ENCODE assay signal across 7 mouse cellular contexts in the genomic region with DNA sequence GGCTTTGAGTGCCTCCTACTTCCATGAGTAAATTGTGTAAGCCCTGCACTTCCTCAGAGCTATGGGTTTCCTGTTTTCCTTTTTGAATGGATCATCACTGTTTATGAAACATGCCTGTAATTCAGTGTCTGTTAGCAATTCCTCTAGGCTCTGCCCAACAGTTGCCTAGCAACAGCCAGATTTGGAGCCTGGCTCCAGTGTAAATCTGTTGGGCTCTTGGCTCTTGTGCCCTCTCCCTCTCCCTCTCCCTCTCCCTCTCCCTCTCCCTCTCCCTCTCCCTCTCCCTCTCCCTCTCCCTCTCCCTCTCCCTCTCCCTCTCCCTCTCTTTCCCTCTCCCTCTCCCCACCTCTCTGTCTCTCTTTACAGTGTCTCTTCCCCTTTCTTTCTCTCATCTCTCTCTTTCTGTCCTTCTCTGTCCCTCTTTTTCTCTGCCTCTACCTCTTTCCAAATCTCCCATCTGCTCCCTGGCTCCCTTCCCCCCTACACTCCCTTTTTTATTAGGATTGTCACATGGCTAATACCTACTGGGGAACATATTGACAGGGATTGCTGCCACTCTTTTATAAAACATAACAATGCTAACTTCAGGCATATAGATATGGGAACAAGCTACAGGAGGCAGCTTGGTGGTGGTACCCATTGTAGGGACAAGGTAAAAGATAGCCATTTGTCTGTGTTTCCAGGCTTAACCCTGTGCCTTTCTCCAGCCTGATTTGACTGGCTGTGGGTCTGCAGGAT. TPM values are rescaled to one million over a fixed set of nuclear protein-coding genes. Genes with fewer than 3 reads are reported as not detected.
DNase-seq lines count a peak whose midpoint lies in the region; ATAC-seq and TF ChIP-seq lines count a peak whose summit lies in the region.

No protein-coding gene starts in this region.

- peak; percentile 57 for ATAC-seq in embryonic facial prominence, embryonic 14.5 days (ENCODE audit: low read depth)
- peak; percentile 96 for ATAC-seq in midbrain, embryonic 16.5 days

- peak; percentile 20 for DNase-seq in MN1 (ENCODE audit: low spot score)
- peak; percentile 85 for DNase-seq in NIH3T3 (ENCODE audit: low read depth)
- DNase-seq in embryonic facial prominence, embryonic 14.5 days (ENCODE audit: low spot score), result peak; percentile 87
- DNase-seq in layer of hippocampus, adult 9-11 months, result peak; percentile 85
- DNase-seq in kidney, postnatal 25 days, result no peak
- no peak for DNase-seq in thymus, adult 2 months

- 0 out of 2 replicates have a peak overlapping the region, but pooled peaks have one; percentile 30 for H3K27ac ChIP-seq in embryonic facial prominence, embryonic 14.5 days (replicated peaks; ENCODE audit: low read depth, low read length)
- peak overlapping the region; percentile 79 for H3K27ac ChIP-seq in midbrain, embryonic 16.5 days (ENCODE audit: low read length)
- H3K27ac ChIP-seq in thymus, adult 2 months (ENCODE audit: control insufficient read depth, insufficient read depth, low read length), result no peak overlapping the region

- H3K9me3 ChIP-seq in embryonic facial prominence, embryonic 14.5 days (ENCODE audit: control insufficient read depth, low read length), result no peaks in the 10 kb centered on the region
- H3K9me3 ChIP-seq in midbrain, embryonic 16.5 days (replicated peaks; ENCODE audit: control insufficient read depth, low read length, poor library complexity, severe bottlenecking), result no peaks in the 10 kb centered on the region

- H3K27me3 ChIP-seq in embryonic facial prominence, embryonic 14.5 days (replicated peaks; ENCODE audit: control insufficient read depth, insufficient read depth, low read length), result no peaks in the 10 kb centered on the region
- H3K27me3 ChIP-seq in midbrain, embryonic 16.5 days (ENCODE audit: control insufficient read depth, insufficient read depth, low read depth, low read length), result no peaks in the 10 kb centered on the region
- H3K27me3 ChIP-seq in thymus, adult 2 months (ENCODE audit: control insufficient read depth, insufficient read depth, low read length), result no peaks in the 10 kb centered on the region

- TF ChIP-seq POLR2A in thymus, adult 2 months (IDR thresholded peaks at IDR 0.05; ENCODE audit: control insufficient read depth, extremely low read depth, insufficient read depth, low read length, poor library complexity), result no peak

- H3K9ac ChIP-seq in embryonic facial prominence, embryonic 14.5 days (ENCODE audit: low read depth, low read length), result no peak overlapping the region
- no peak overlapping the region for H3K9ac ChIP-seq in midbrain, embryonic 16.5 days (ENCODE audit: low read depth, low read length)

- H3K4me3 ChIP-seq in embryonic facial prominence, embryonic 14.5 days (ENCODE audit: low read depth, low read length), result no peak overlapping the region
- no peak overlapping the region for H3K4me3 ChIP-seq in midbrain, embryonic 16.5 days (ENCODE audit: low read depth, low read length)
- no peak overlapping the region for H3K4me3 ChIP-seq in thymus, adult 2 months (ENCODE audit: control insufficient read depth, insufficient read depth, low read length)

- 0 out of 2 replicates have a peak, but pooled peaks cover 9% of the 10 kb centered on the region for H3K4me1 ChIP-seq in embryonic facial prominence, embryonic 14.5 days (ENCODE audit: control insufficient read depth, insufficient read depth, low read length)
- H3K4me1 ChIP-seq in midbrain, embryonic 16.5 days (ENCODE audit: control insufficient read depth, insufficient read depth, low read length), result peaks cover 13% of the 10 kb centered on the region
- no peaks in the 10 kb centered on the region for H3K4me1 ChIP-seq in thymus, adult 2 months (replicated peaks; ENCODE audit: control insufficient read depth, insufficient read depth, low read length)

- H3K4me2 ChIP-seq in embryonic facial prominence, embryonic 14.5 days (ENCODE audit: low read depth, low read length), result no peak overlapping the region
- H3K4me2 ChIP-seq in midbrain, embryonic 16.5 days (ENCODE audit: low read length), result no peak overlapping the region; the same call in 1 of the 2 replicates

- no peaks in the 10 kb centered on the region for H3K36me3 ChIP-seq in embryonic facial prominence, embryonic 14.5 days (ENCODE audit: control insufficient read depth, insufficient read depth, low read length)
- no peaks in the 10 kb centered on the region for H3K36me3 ChIP-seq in midbrain, embryonic 16.5 days (ENCODE audit: control insufficient read depth, insufficient read depth, low read length)
- H3K36me3 ChIP-seq in thymus, adult 2 months (ENCODE audit: control insufficient read depth, insufficient read depth, low read length), result no peaks in the 10 kb centered on the region

- TF ChIP-seq CTCF in thymus, adult 2 months (IDR thresholded peaks at IDR 0.05; ENCODE audit: borderline replicate concordance, control insufficient read depth, extremely low read depth, insufficient read depth, low read length, poor library complexity), result no peak

RNA-seq across cellular contexts. Expression of a gene that starts 7.5 kb away (rescaled TPM):
- 1.0 and 1.5 TPM in 2 replicates for polyA plus RNA-seq in embryonic facial prominence, embryonic 14.5 days (2014; fragmentation: Nextera tagmentation; extraction: Ambion mirVana)
- 3.2 and 4.3 TPM in 2 replicates for polyA plus RNA-seq in midbrain, embryonic 16.5 days (2015; fragmentation: Nextera tagmentation; extraction: Ambion mirVana)
- 0.09 and 0.22 TPM in 2 replicates for polyA plus RNA-seq in thymus, adult 2 months (2012; rRNA removed)

RNA-seq across cellular contexts. Expression of a gene that starts 58.6 kb away (rescaled TPM):
- polyA plus RNA-seq in embryonic facial prominence, embryonic 14.5 days (2014; fragmentation: Nextera tagmentation; extraction: Ambion mirVana), result 0.14 and 0.17 TPM in 2 replicates
- 0.13 and 0.30 TPM in 2 replicates for polyA plus RNA-seq in midbrain, embryonic 16.5 days (2015; fragmentation: Nextera tagmentation; extraction: Ambion mirVana)
- polyA plus RNA-seq in thymus, adult 2 months (2012; rRNA removed), result 0.32 and 0.34 TPM in 2 replicates

Comparison
In these comparisons a context has a peak if more than half of its experiments do, and no peak if none do; other contexts are left out.
1. DNase-seq: peak in MN1 (single experiment), NIH3T3 (single experiment), embryonic facial prominence, embryonic 14.5 days (single experiment) and layer of hippocampus, adult 9-11 months (single experiment); none in kidney, postnatal 25 days (0 of 2) and thymus, adult 2 months (single experiment).